Mouse (Mus musculus) MEL (cell line): Measurements from ENCODE around the gene Gm45623. TPM values are rescaled to one million over a fixed set of nuclear protein-coding genes. Genes with fewer than 3 reads are reported as not detected.

Source experiments
- DNase-seq: peaks from one replicate; pipeline ENCODE4 v3.0.0; 2011; ENCODE audit warnings: low read depth, low spot score
- H3K27ac ChIP-seq: 2 replicates; pipeline ENCODE4 v1.5.1; 2012; ENCODE audit warnings: low read depth, mild to moderate bottlenecking, control low read depth, low read length, moderate library complexity; ENCODE audit not compliant: control insufficient read depth
- H3K27me3 ChIP-seq, 2 experiments: fragments of 150-350 bp in 1 of 2; sonication (generic) in 1 of 2; 2 replicates each; pipeline ENCODE4 v1.6.1; 2012; ENCODE audit warnings: low read length in 2 of 2, mild to moderate bottlenecking in 2 of 2, improper control_type of control experiment in 1 of 2, moderate library complexity in 1 of 2; ENCODE audit not compliant: insufficient read depth in 2 of 2, control insufficient read depth in 1 of 2
- H3K36me3 ChIP-seq, 2 experiments: 2 replicates each; pipeline ENCODE4 v1.6.1; 2012 to 2014; ENCODE audit warnings: low read length in 2 of 2, improper control_type of control experiment in 1 of 2, inconsistent platforms in 1 of 2, mild to moderate bottlenecking in 1 of 2; ENCODE audit not compliant: insufficient read depth in 2 of 2, control insufficient read depth in 1 of 2
- H3K4me1 ChIP-seq, 2 experiments: fragments of 150-350 bp in 1 of 2; sonication (generic) in 1 of 2; 2 replicates each; pipeline ENCODE4 v1.6.1; 2012; ENCODE audit warnings: low read length in 2 of 2, improper control_type of control experiment in 1 of 2, mild to moderate bottlenecking in 1 of 2; ENCODE audit not compliant: insufficient read depth in 2 of 2, control insufficient read depth in 1 of 2
- H3K4me3 ChIP-seq, 2 experiments: fragments of 150-350 bp in 1 of 2; sonication (generic) in 1 of 2; 2 replicates each; pipeline ENCODE4 v1.5.1; 2012; ENCODE audit warnings: low read depth in 2 of 2, low read length in 2 of 2, mild to moderate bottlenecking in 2 of 2, moderate library complexity in 2 of 2, control low read depth in 1 of 2, improper control_type of control experiment in 1 of 2; ENCODE audit not compliant: control insufficient read depth in 1 of 2, insufficient read depth in 1 of 2
- H3K79me2 ChIP-seq: 2 replicates; pipeline ENCODE4 v1.6.1; 2012; ENCODE audit warnings: mild to moderate bottlenecking, low read length, moderate library complexity; ENCODE audit not compliant: control insufficient read depth, poor library complexity, insufficient read depth
- H3K9ac ChIP-seq: 2 replicates; pipeline ENCODE4 v1.6.1; 2012; ENCODE audit warnings: low read depth, mild to moderate bottlenecking, control low read depth, low read length, moderate library complexity; ENCODE audit not compliant: control insufficient read depth, poor library complexity, severe bottlenecking
- H3K9me3 ChIP-seq: fragments of 150-350 bp; sonication (generic); replicated peaks from 2 replicates; pipeline ENCODE4 v1.6.1; 2012; ENCODE audit warnings: mild to moderate bottlenecking, low read length, improper control_type of control experiment, moderate library complexity; ENCODE audit not compliant: insufficient read depth
- CHD1 ChIP-seq: IDR thresholded peaks from 2 replicates; pipeline ENCODE4 v1.6.1; 2012; ENCODE audit warnings: low read depth, mild to moderate bottlenecking, inconsistent platforms, low read length, improper control_type of control experiment
- CTCF ChIP-seq, 3 experiments: IDR thresholded peaks in 2 of 3; conservative IDR thresholded peaks in 1 of 3; 2 replicates each; pipeline ENCODE4 v1.5.1; 2011 to 2012; ENCODE audit warnings: low read length in 3 of 3, low read depth in 2 of 3, mild to moderate bottlenecking in 2 of 3, improper control_type of control experiment in 1 of 3, inconsistent platforms in 1 of 3, mixed read lengths in 1 of 3, moderate library complexity in 1 of 3; ENCODE audit not compliant: control insufficient read depth in 1 of 3, insufficient read depth in 1 of 3, poor library complexity in 1 of 3, severe bottlenecking in 1 of 3
- E2F4 ChIP-seq: IDR thresholded peaks from 2 replicates; pipeline ENCODE4 v1.6.1; 2011; ENCODE audit warnings: low read depth, low read length, improper control_type of control experiment, borderline replicate concordance
- ELF1 ChIP-seq: IDR thresholded peaks from 2 replicates; pipeline ENCODE4 v1.6.1; 2014; ENCODE audit warnings: low read depth, mild to moderate bottlenecking, inconsistent platforms, low read length, improper control_type of control experiment, moderate library complexity
- EP300 ChIP-seq, 2 experiments: IDR thresholded peaks; 2 replicates each; pipeline ENCODE4 v1.6.1; 2011; ENCODE audit warnings: improper control_type of control experiment in 2 of 2, low read length in 2 of 2, low read depth in 1 of 2, mild to moderate bottlenecking in 1 of 2
- GABPA ChIP-seq: IDR thresholded peaks from 2 replicates; pipeline ENCODE4 v1.6.1; 2012; ENCODE audit warnings: low read depth, mild to moderate bottlenecking, inconsistent platforms, low read length, improper control_type of control experiment, moderate library complexity
- GATA1 ChIP-seq: IDR thresholded peaks from 2 replicates; pipeline ENCODE4 v1.6.1; 2011; ENCODE audit warnings: low read depth, low read length, improper control_type of control experiment
- JUND ChIP-seq: IDR thresholded peaks from 2 replicates; pipeline ENCODE4 v1.6.1; 2011; ENCODE audit warnings: low read depth, mild to moderate bottlenecking, improper control_type of control experiment, low read length
- MAFK ChIP-seq: IDR thresholded peaks from 2 replicates; pipeline ENCODE4 v1.6.1; 2011; ENCODE audit warnings: low read depth, mild to moderate bottlenecking, low read length, improper control_type of control experiment, borderline replicate concordance
- MAX ChIP-seq: IDR thresholded peaks from 2 replicates; pipeline ENCODE4 v1.6.1; 2011; ENCODE audit warnings: low read length, improper control_type of control experiment
- MEF2A ChIP-seq: IDR thresholded peaks from 2 replicates; pipeline ENCODE4 v1.6.1; 2014; ENCODE audit warnings: low read depth, mild to moderate bottlenecking, inconsistent platforms, low read length, improper control_type of control experiment; ENCODE audit not compliant: poor library complexity, insufficient replicate concordance, severe bottlenecking; ENCODE audit errors: extremely low read depth
- MXI1 ChIP-seq: IDR thresholded peaks from 2 replicates; pipeline ENCODE4 v1.6.1; 2011; ENCODE audit warnings: mild to moderate bottlenecking, low read depth, low read length, improper control_type of control experiment
- MYC ChIP-seq: IDR thresholded peaks from 2 replicates; pipeline ENCODE4 v1.6.1; 2011; ENCODE audit warnings: low read depth, mild to moderate bottlenecking, low read length, improper control_type of control experiment, moderate library complexity
- TAL1 ChIP-seq: IDR thresholded peaks from 2 replicates; pipeline ENCODE4 v1.6.1; 2012; ENCODE audit warnings: mild to moderate bottlenecking, inconsistent platforms, low read length, moderate library complexity, mixed read lengths
- UBTF ChIP-seq: IDR thresholded peaks from 2 replicates; pipeline ENCODE4 v1.6.1; 2012; ENCODE audit warnings: low read depth, mild to moderate bottlenecking, inconsistent platforms, low read length, improper control_type of control experiment, moderate library complexity, borderline replicate concordance; ENCODE audit not compliant: insufficient read depth
- ZNF384 ChIP-seq: IDR thresholded peaks from 2 replicates; pipeline ENCODE4 v1.6.1; 2012; ENCODE audit warnings: low read depth, mild to moderate bottlenecking, inconsistent platforms, low read length, improper control_type of control experiment
- polyA plus RNA-seq, 2 experiments: library from polyadenylated mRNA; stranded (reverse) in 1 of 2; unstranded in 1 of 2; fragments of >175 nt in 1 of 2; fragments of >200 nt in 1 of 2; gene quantifications; 2 replicates each; pipeline versions ENCODE4 v1.2.1 to v1.2.4; 2012; ENCODE audit warnings: low replicate concordance in 2 of 2, low read depth in 1 of 2; ENCODE audit not compliant: insufficient read length in 2 of 2, insufficient read depth in 1 of 2, missing spikeins in 1 of 2
- total RNA-seq: library from RNA; depleted of rRNA; stranded (reverse); fragments of 300-350 nt; gene quantifications from 2 replicates; pipeline ENCODE4 v1.2.3, GENCODE M21; 2012

The Gm45623 gene
- total and polyA plus RNA-seq, 3 experiments, result not detected

DNA sequence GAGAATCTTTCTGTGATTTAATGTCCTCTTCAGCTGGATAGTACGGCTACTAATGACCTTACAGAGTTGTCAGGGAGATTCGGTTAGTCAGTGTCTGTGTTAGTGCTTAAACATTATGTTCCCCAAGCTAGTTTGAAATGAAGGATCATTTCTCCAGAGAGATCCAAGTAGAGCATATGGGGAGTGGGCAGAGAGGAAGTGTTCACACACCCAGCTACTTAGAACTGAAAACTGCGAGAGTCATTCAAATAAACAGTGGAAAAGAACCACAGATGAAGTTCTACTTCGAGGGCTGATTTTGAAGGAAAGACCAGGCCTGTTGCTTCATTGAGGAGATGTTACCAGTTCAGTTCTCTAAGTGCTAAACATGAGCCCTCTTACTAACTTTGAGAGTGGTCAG lies 27.1 kb downstream of the Gm45623 start:
- H3K79me2 ChIP-seq, result peaks cover 2% of the 10 kb centered on the region; the same call in 1 of the 2 replicates
- H3K9me3 ChIP-seq, result no peaks in the 10 kb centered on the region
- H3K27me3 ChIP-seq, result no peaks in the 10 kb centered on the region
- H3K4me1 ChIP-seq, result no peaks in the 10 kb centered on the region
- no peak overlapping the region for H3K4me3 ChIP-seq
- no peak for TF ChIP-seq E2F4
- no peak for TF ChIP-seq MYC
- no peak for TF ChIP-seq TAL1
- TF ChIP-seq MAFK, result no peak
- TF ChIP-seq ELF1, result no peak
- TF ChIP-seq GABPA, result no peak
- no peak for TF ChIP-seq MEF2A
- no peak for TF ChIP-seq ZNF384
- no peak for TF ChIP-seq EP300 (IDR thresholded peaks at IDR 0.05; ENCODE audit: low read depth in 1 of 2, low read length in 2 of 2)
- no peak for TF ChIP-seq MAX
- TF ChIP-seq UBTF, result no peak
- TF ChIP-seq, all 39 proteins: peak for 0
- no peak for DNase-seq
- Histone ChIP-seq H3K9ac (no peak overlapping the region), H3K36me3 (peaks cover 0 to 4% of the 10 kb centered on the region in 2 experiments; a peak in 2 of 4 replicates), H3K27ac (no peak overlapping the region)

DNA sequence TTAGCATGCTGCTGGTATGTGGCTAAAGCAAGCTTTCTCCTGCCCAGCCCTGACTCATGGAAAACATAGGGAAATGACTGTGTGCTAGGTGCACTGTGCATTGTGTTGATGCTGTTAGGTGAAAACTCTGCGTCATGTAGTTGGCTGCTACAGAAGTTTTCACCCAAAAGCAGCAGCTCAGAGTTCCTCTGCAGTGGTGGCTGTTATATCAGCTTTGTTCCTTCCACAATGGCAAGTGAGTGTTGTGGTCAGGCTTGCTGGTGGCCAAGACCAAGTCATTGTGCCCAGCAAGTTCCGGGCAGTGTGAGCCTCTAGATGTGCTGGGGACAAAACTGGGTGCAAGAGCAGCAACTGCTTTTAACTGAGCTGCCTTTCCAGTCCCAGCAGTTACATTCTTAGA lies 41.4 kb downstream of the Gm45623 start:
- H3K4me1 ChIP-seq, result peaks cover 0 to 4% of the 10 kb centered on the region in 2 experiments; a peak in 2 of 4 replicates
- H3K4me3 ChIP-seq, result no peak overlapping the region
- peaks cover 14% of the 10 kb centered on the region for H3K79me2 ChIP-seq
- TF ChIP-seq JUND, result no peak
- no peak for TF ChIP-seq TAL1
- no peak for TF ChIP-seq GATA1
- no peak for TF ChIP-seq CTCF (IDR thresholded peaks at IDR 0.05 in 2 of 3, conservative IDR thresholded peaks at IDR 0.05 in 1 of 3; ENCODE audit: control insufficient read depth in 1 of 3, insufficient read depth in 1 of 3, low read depth in 2 of 3, low read length in 3 of 3, poor library complexity in 1 of 3, severe bottlenecking in 1 of 3)
- TF ChIP-seq MXI1, result no peak
- TF ChIP-seq, all 39 proteins: peak for 0
- H3K9ac ChIP-seq, result no peak overlapping the region
- DNase-seq, result no peak
- H3K27ac ChIP-seq, result no peak overlapping the region
- H3K27me3 ChIP-seq, result no peaks in the 10 kb centered on the region
- peaks cover 0 to 2% of the 10 kb centered on the region in 2 experiments; a peak in 1 of 4 replicates for H3K36me3 ChIP-seq
- no peaks in the 10 kb centered on the region for H3K9me3 ChIP-seq

DNA sequence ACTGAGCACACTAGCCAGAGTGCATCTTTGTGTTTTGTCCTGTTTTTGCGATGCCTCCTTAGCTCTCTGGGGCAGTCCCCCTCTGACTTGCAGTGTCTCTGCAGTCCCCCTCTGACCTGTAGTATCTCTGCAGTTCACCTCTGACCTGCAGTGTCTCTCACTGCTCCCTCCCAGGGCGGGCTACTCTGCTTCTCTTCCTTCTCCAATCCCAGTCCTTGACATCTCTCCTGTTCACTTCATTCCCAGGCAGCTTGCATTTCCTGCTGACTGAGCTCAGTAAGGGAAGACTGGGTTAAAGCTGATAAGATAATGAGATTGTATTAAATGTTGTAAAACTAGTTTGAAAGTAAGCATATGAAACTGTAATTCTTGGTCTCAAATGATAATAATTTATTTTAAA lies 43.0 kb downstream of the Gm45623 start:
- H3K27me3 ChIP-seq, result no peaks in the 10 kb centered on the region
- H3K4me3 ChIP-seq, result no peak overlapping the region
- H3K79me2 ChIP-seq, result peaks cover 16% of the 10 kb centered on the region
- TF ChIP-seq CHD1 (no peak), EP300 (IDR thresholded peaks at IDR 0.05; ENCODE audit: low read depth in 1 of 2, low read length in 2 of 2) (0 out of 4 replicates have a peak, but pooled peaks of 1 of the 2 experiments have one; percentile 12)
- H3K4me1 ChIP-seq, result peaks cover 0 to 4% of the 10 kb centered on the region in 2 experiments; a peak in 2 of 4 replicates
- no peak overlapping the region for H3K9ac ChIP-seq
- H3K36me3 ChIP-seq, result peaks cover 0 to 2% of the 10 kb centered on the region in 2 experiments; a peak in 2 of 4 replicates
- no peak overlapping the region for H3K27ac ChIP-seq
- DNase-seq, result no peak
- H3K9me3 ChIP-seq, result no peaks in the 10 kb centered on the region
